Comparison of ENCODE assay signal across 10 mouse cellular contexts in the genomic region with DNA sequence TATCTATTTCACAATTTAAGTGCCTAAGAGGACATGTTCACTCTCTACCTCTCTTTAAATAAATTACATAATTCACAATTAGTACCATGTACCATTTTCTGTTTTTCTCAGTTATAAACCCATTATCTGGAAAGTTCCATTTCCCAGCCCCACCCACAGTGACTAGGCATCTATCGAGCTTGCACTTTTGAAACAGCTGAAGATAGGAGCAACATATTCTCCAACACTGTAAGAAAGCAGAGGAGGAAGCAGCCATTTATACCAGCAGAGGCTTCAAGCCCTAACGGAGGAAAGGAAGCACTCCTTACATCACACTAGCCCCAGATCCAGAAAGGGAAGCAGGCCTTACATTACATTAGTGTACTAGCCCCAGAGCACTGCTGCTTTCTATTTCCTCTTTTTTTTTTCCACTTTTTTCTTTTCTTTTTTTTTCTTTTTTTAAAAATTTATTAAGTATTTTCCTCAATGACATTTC.
DNase-seq lines count a peak whose midpoint lies in the region; ATAC-seq and TF ChIP-seq lines count a peak whose summit lies in the region.
"Had no signal": no experiment of that assay in that cellular context is flagged by ENCODE, and none has a peak within 500 bp of the region (broad histone marks: within the 10 kb centered on the region; RNA-seq: fewer than 3 reads in every experiment).

No protein-coding gene starts in this region.

- no peak for DNase-seq in frontal cortex, postnatal 10 days (ENCODE audit: low spot score in 2 of 2)
- DNase-seq in MEL (ENCODE audit: low read depth, low spot score) = peak; percentile 96
- DNase-seq in heart, postnatal 14 days = peak; percentile 8 to 11
- DNase-seq in thymus, postnatal 36 days = no peak
- no peak for DNase-seq in cerebellum, postnatal 14 days
- DNase-seq: cerebellum, adult 11-12 months had no signal

- no peaks in the 10 kb centered on the region; the same call in 1 of the 2 replicates for H3K79me2 ChIP-seq in MEL (ENCODE audit: control insufficient read depth, insufficient read depth, low read length, poor library complexity)

- peak overlapping the region; percentile 93 for H3K27ac ChIP-seq in MEL (ENCODE audit: control insufficient read depth, low read depth, low read length)
- H3K27ac ChIP-seq in hindbrain, embryonic 16.5 days (ENCODE audit: low read depth, low read length) = no peak overlapping the region
- H3K27ac ChIP-seq: hindbrain, embryonic 15.5 days had no signal

- TF ChIP-seq CTCF in MEL (IDR thresholded peaks at IDR 0.05 in 2 of 3, conservative IDR thresholded peaks at IDR 0.05 in 1 of 3; ENCODE audit: control insufficient read depth in 1 of 3, insufficient read depth in 1 of 3, low read depth in 2 of 3, low read length in 3 of 3, poor library complexity in 1 of 3, severe bottlenecking in 1 of 3) = no peak

- no peak overlapping the region for H3K4me2 ChIP-seq in hindbrain, embryonic 16.5 days (ENCODE audit: low read length)
- H3K4me2 ChIP-seq: hindbrain, embryonic 15.5 days had no signal

- 76% methylated on average over 2 of the region's 2 CpGs for WGBS in hindbrain, embryonic 16.5 days

- H3K36me3 ChIP-seq in MEL (ENCODE audit: control insufficient read depth in 1 of 2, insufficient read depth in 2 of 2, low read length in 2 of 2) = peaks cover 0 to 34% of the 10 kb centered on the region in 2 experiments; a peak in 2 of 4 replicates
- no peaks in the 10 kb centered on the region for H3K36me3 ChIP-seq in hindbrain, embryonic 16.5 days (ENCODE audit: control insufficient read depth, insufficient read depth, low read length)
- H3K36me3 ChIP-seq: hindbrain, embryonic 15.5 days had no signal

- H3K27me3 ChIP-seq in MEL (ENCODE audit: control insufficient read depth in 1 of 2, insufficient read depth in 2 of 2, low read length in 2 of 2) = no peaks in the 10 kb centered on the region
- H3K27me3 ChIP-seq in hindbrain, embryonic 16.5 days (replicated peaks; ENCODE audit: control insufficient read depth, insufficient read depth, low read length) = no peaks in the 10 kb centered on the region
- H3K27me3 ChIP-seq: hindbrain, embryonic 15.5 days had no signal

- peak; percentile 79; the same call in 1 of the 2 replicates for ATAC-seq in frontal cortex, adult (ENCODE audit: low TSS enrichment)
- ATAC-seq in megakaryocyte progenitor cell, adult 5-6 weeks (replicated peaks; ENCODE audit: poor library complexity) = peak; percentile 95
- ATAC-seq in hindbrain, embryonic 16.5 days = no peak

- TF ChIP-seq EP300 in MEL (IDR thresholded peaks at IDR 0.05; ENCODE audit: low read depth in 1 of 2, low read length in 2 of 2) = peak; percentile 81 to 89

- H3K4me1 ChIP-seq in MEL (ENCODE audit: control insufficient read depth in 1 of 2, insufficient read depth in 2 of 2, low read length in 2 of 2) = peaks cover 29 to 31% of the 10 kb centered on the region in 2 experiments
- H3K4me1 ChIP-seq in hindbrain, embryonic 16.5 days (ENCODE audit: control insufficient read depth, insufficient read depth, low read depth, low read length) = no peaks in the 10 kb centered on the region
- H3K4me1 ChIP-seq: hindbrain, embryonic 15.5 days had no signal

- H3K4me3 ChIP-seq in MEL (ENCODE audit: control insufficient read depth in 1 of 2, insufficient read depth in 1 of 2, low read depth in 2 of 2, low read length in 2 of 2) = peak overlapping the region in 1 of 2 experiments; percentile 21; a peak in 3 of 4 replicates
- no peak overlapping the region for H3K4me3 ChIP-seq in hindbrain, embryonic 16.5 days (ENCODE audit: low read length)
- H3K4me3 ChIP-seq: hindbrain, embryonic 15.5 days had no signal

- TF ChIP-seq RAD21 in MEL (IDR thresholded peaks at IDR 0.05; ENCODE audit: low read depth, low read length) = no peak

- intact Hi-C loops in heart, postnatal 14 days (cut with DNase I) = no loop called here

- TF ChIP-seq POLR2A in MEL (IDR thresholded peaks at IDR 0.05; ENCODE audit: control insufficient read depth in 1 of 2, insufficient read depth in 1 of 2, low read depth in 1 of 2, low read length in 2 of 2, poor library complexity in 1 of 2) = peak in 1 of 2 experiments; percentile 75; a peak in 2 of 4 replicates

- H3K9me3 ChIP-seq in MEL (replicated peaks; ENCODE audit: insufficient read depth, low read length) = no peaks in the 10 kb centered on the region
- no peaks in the 10 kb centered on the region for H3K9me3 ChIP-seq in hindbrain, embryonic 16.5 days (ENCODE audit: control insufficient read depth, low read length)
- H3K9me3 ChIP-seq: hindbrain, embryonic 15.5 days had no signal

- H3K9ac ChIP-seq in MEL (ENCODE audit: control insufficient read depth, low read depth, low read length, poor library complexity, severe bottlenecking) = peak overlapping the region; percentile 72
- no peak overlapping the region for H3K9ac ChIP-seq in hindbrain, embryonic 16.5 days (ENCODE audit: low read depth, low read length)
- H3K9ac ChIP-seq: hindbrain, embryonic 15.5 days had no signal

TF ChIP-seq in MEL, 35 proteins besides CTCF, POLR2A, EP300 and RAD21:
- TF ChIP-seq ZMIZ1 (IDR thresholded peaks at IDR 0.05; ENCODE audit: low read depth, low read length) (peak; percentile 87), SIN3A (IDR thresholded peaks at IDR 0.05; ENCODE audit: low read length) (peak; percentile 94), MYB (IDR thresholded peaks at IDR 0.05; ENCODE audit: low read depth, low read length) (peak; percentile 52; the same call in 1 of the 2 replicates), ZC3H11A (IDR thresholded peaks at IDR 0.05; ENCODE audit: low read depth, low read length) (no peak), KAT2A (conservative IDR thresholded peaks at IDR 0.05; ENCODE audit: low read depth, low read length) (0 out of 2 replicates have a peak, but pooled peaks have one; percentile 18), ZKSCAN1 (IDR thresholded peaks at IDR 0.05; ENCODE audit: low read depth, low read length) (no peak), USF2 (IDR thresholded peaks at IDR 0.05; ENCODE audit: borderline replicate concordance in 1 of 2, insufficient read depth in 1 of 2, low read depth in 1 of 2, low read length in 2 of 2) (no peak), MAFK (IDR thresholded peaks at IDR 0.05; ENCODE audit: borderline replicate concordance, low read depth, low read length) (peak; percentile 66; the same call in 1 of the 2 replicates), CHD1 (IDR thresholded peaks at IDR 0.05; ENCODE audit: low read depth, low read length) (peak; percentile 93), TBP (IDR thresholded peaks at IDR 0.05; ENCODE audit: low read depth, low read length) (peak; percentile 92), POLR2AphosphoS2 (IDR thresholded peaks at IDR 0.05; ENCODE audit: low read length) (peak; percentile 88), HCFC1 (IDR thresholded peaks at IDR 0.05; ENCODE audit: low read depth, low read length) (peak; percentile 69), NRF1 (IDR thresholded peaks at IDR 0.05; ENCODE audit: insufficient read depth, low read depth, low read length, poor library complexity, severe bottlenecking) (no peak), ZNF384 (IDR thresholded peaks at IDR 0.05; ENCODE audit: low read depth, low read length) (peak; percentile 93), E2F4 (IDR thresholded peaks at IDR 0.05; ENCODE audit: borderline replicate concordance, low read depth, low read length) (no peak), ELF1 (IDR thresholded peaks at IDR 0.05; ENCODE audit: low read depth, low read length) (peak; percentile 64), UBTF (IDR thresholded peaks at IDR 0.05; ENCODE audit: borderline replicate concordance, insufficient read depth, low read depth, low read length) (peak; percentile 71; the same call in 1 of the 2 replicates), USF1 (IDR thresholded peaks at IDR 0.05; ENCODE audit: low read depth, low read length) (no peak), POLR2AphosphoS5 (IDR thresholded peaks at IDR 0.05; ENCODE audit: borderline replicate concordance, low read depth, low read length) (no peak), MEF2A (IDR thresholded peaks at IDR 0.05; ENCODE audit: extremely low read depth, insufficient replicate concordance, low read depth, low read length, poor library complexity, severe bottlenecking) (no peak), ETS1 (IDR thresholded peaks at IDR 0.05; ENCODE audit: low read depth, low read length) (peak; percentile 100), TAL1 (IDR thresholded peaks at IDR 0.05; ENCODE audit: low read length) (no peak), MAZ (IDR thresholded peaks at IDR 0.05; ENCODE audit: low read depth, low read length) (peak; percentile 52; the same call in 1 of the 2 replicates), NELFE (IDR thresholded peaks at IDR 0.05; ENCODE audit: low read depth, low read length) (peak; percentile 68), TCF12 (IDR thresholded peaks at IDR 0.05; ENCODE audit: low read depth, low read length) (peak; percentile 71), BHLHE40 (IDR thresholded peaks at IDR 0.05; ENCODE audit: borderline replicate concordance, low read depth, low read length) (no peak), CHD2 (IDR thresholded peaks at IDR 0.05; ENCODE audit: low read length) (no peak), MXI1 (IDR thresholded peaks at IDR 0.05; ENCODE audit: low read depth, low read length) (peak; percentile 41; the same call in 1 of the 2 replicates), MYC (IDR thresholded peaks at IDR 0.05; ENCODE audit: low read depth, low read length) (peak; percentile 60; the same call in 1 of the 2 replicates), RCOR1 (IDR thresholded peaks at IDR 0.05; ENCODE audit: low read depth, low read length) (peak; percentile 68), JUND (IDR thresholded peaks at IDR 0.05; ENCODE audit: low read depth, low read length) (no peak), GATA1 (IDR thresholded peaks at IDR 0.05; ENCODE audit: low read depth, low read length) (peak; percentile 86), MAX (IDR thresholded peaks at IDR 0.05; ENCODE audit: low read length) (0 out of 2 replicates have a peak, but pooled peaks have one; percentile 29), SMC3 (IDR thresholded peaks at IDR 0.05; ENCODE audit: low read depth, low read length) (peak; percentile 10; the same call in 1 of the 2 replicates), GABPA (IDR thresholded peaks at IDR 0.05; ENCODE audit: low read depth, low read length) (peak; percentile 89; the same call in 1 of the 2 replicates)

Comparison
In these comparisons a context has a peak if more than half of its experiments do, and no peak if none do; other contexts are left out.
1. DNase-seq: peak in MEL (single experiment) and heart, postnatal 14 days (2 of 2); none in frontal cortex, postnatal 10 days (0 of 2), thymus, postnatal 36 days (0 of 2) and cerebellum, postnatal 14 days (0 of 2).